Mouse (Mus musculus) cortical plate, adult 2 months (tissue): ENCODE measurements at regions not wholly inside any gene's neighbourhood (a gene's known extent, or its start where the extent isn't known, plus 50 kb on each side); places are given as distances from the start of the nearest gene placed in this dataset.

Source experiments
- CTCF ChIP-seq: fragments of 200-500 bp; IDR thresholded peaks from 2 replicates; pipeline ENCODE4 v1.5.1; 2011; ENCODE audit warnings: mild to moderate bottlenecking, control low read depth, low read length; ENCODE audit not compliant: insufficient read depth; ENCODE audit errors: extremely low read depth
- POLR2A ChIP-seq: fragments of 200-500 bp; IDR thresholded peaks from 2 replicates; pipeline ENCODE4 v1.6.1; 2011; ENCODE audit warnings: mild to moderate bottlenecking, low read length, control low read depth; ENCODE audit not compliant: insufficient read depth; ENCODE audit errors: extremely low read depth

DNA sequence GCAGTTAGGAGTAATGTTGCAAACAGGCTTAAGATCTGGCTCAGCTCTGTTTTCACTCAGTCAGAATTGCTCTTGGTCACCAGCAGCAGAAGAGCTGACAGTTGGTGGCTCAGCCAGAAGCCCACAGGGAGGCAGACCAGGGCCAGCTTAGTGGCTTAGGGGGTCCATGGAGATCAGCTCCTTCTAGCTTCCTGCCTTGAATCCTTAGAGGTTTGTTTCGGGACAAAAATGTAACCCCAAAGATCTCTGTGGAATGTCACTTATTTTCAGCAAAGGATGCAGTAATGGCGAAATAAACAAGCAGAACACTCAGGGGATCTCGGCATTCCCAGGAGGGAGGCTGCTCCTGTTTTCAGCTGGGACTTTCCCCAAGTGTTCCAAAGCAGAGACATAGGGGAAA is 247.8 kb downstream of the 1500009L16Rik start:
- no peak for TF ChIP-seq CTCF
- TF ChIP-seq POLR2A: no peak
